Mouse (Mus musculus) cerebellum, adult 2 months (tissue): ENCODE measurements at regions not wholly inside any gene's neighbourhood (a gene's known extent, or its start where the extent isn't known, plus 50 kb on each side); places are given as distances from the start of the nearest gene placed in this dataset.

Experiments used
- DNase-seq, 2 experiments: peaks; one replicate each; pipeline ENCODE4 v3.0.0; 2021
- H3K27ac ChIP-seq: fragments of 200-500 bp; 2 replicates; pipeline ENCODE4 v1.5.1; 2012; ENCODE audit warnings: low read length, control low read depth, inconsistent platforms; ENCODE audit not compliant: insufficient read depth
- H3K27me3 ChIP-seq: fragments of 200-500 bp; 2 replicates; pipeline ENCODE4 v1.6.1; 2012; ENCODE audit warnings: inconsistent platforms, mild to moderate bottlenecking, low read length, moderate library complexity; ENCODE audit not compliant: control insufficient read depth, insufficient read depth
- H3K4me1 ChIP-seq: fragments of 200-500 bp; 2 replicates; pipeline ENCODE4 v1.6.1; 2011; ENCODE audit warnings: low read length; ENCODE audit not compliant: control insufficient read depth, insufficient read depth
- H3K4me3 ChIP-seq: fragments of 200-500 bp; replicated peaks from 2 replicates; pipeline ENCODE3; 2011; ENCODE audit warnings: mild to moderate bottlenecking, low read depth, low read length, control low read depth; ENCODE audit not compliant: insufficient read depth
- CTCF ChIP-seq: fragments of 200-500 bp; IDR thresholded peaks from 2 replicates; pipeline ENCODE4 v1.5.1; 2011; ENCODE audit warnings: low read depth, mild to moderate bottlenecking, control low read depth, low read length, moderate library complexity, borderline replicate concordance; ENCODE audit not compliant: insufficient read depth
- POLR2A ChIP-seq: fragments of 200-500 bp; IDR thresholded peaks from 2 replicates; pipeline ENCODE4 v1.6.1; 2011; ENCODE audit warnings: low read length, control low read depth, borderline replicate concordance; ENCODE audit not compliant: insufficient read depth
- WGBS: fragments of 180-500 bp; shearing (Covaris S2); methylation state at CpG from one replicate; pipeline ENCODE4 v1.1.7; 2018; 5-methylcytosine and 5-hydroxymethylcytosine counted together

- H3K4me3 ChIP-seq = no peak overlapping the region
- H3K27ac ChIP-seq = no peak overlapping the region
- no peak for TF ChIP-seq CTCF
- no peaks in the 10 kb centered on the region for H3K4me1 ChIP-seq
- DNase-seq = no peak
- WGBS = 86% methylated on average over 4 of the region's 4 CpGs
- no peaks in the 10 kb centered on the region; the same call in 1 of the 2 replicates for H3K27me3 ChIP-seq
These were observed 67.4 kb upstream of the St8sia2 start for GRCm38 (mm10) chr7:74080846-74081235.

- H3K27ac ChIP-seq = no peak overlapping the region
- 94% methylated on average over 9 of the region's 9 CpGs for WGBS
- DNase-seq = no peak
- H3K4me3 ChIP-seq = no peak overlapping the region
- TF ChIP-seq CTCF = no peak
- no peak for TF ChIP-seq POLR2A
- H3K27me3 ChIP-seq = no peaks in the 10 kb centered on the region; the same call in 1 of the 2 replicates
- no peaks in the 10 kb centered on the region for H3K4me1 ChIP-seq
These were observed 66.8 kb upstream of the St8sia2 start for GRCm38 (mm10) chr7:74080079-74080845.

GRCm38 (mm10) chr7:74072632-74073031 lies 59.1 kb upstream of the St8sia2 start:
- H3K4me1 ChIP-seq = no peaks in the 10 kb centered on the region
- TF ChIP-seq CTCF = no peak
- H3K4me3 ChIP-seq = no peak overlapping the region
- DNase-seq = peak in 1 of 2 experiments; percentile 18
- 47% methylated on average over 3 of the region's 3 CpGs for WGBS
- no peak overlapping the region for H3K27ac ChIP-seq
- no peaks in the 10 kb centered on the region for H3K27me3 ChIP-seq

- no peak for DNase-seq
- Histone ChIP-seq H3K27ac (no peak overlapping the region), H3K4me3 (no peak overlapping the region), H3K4me1 (no peaks in the 10 kb centered on the region), H3K27me3 (no peaks in the 10 kb centered on the region; the same call in 1 of the 2 replicates)
- WGBS = 47% methylated on average over 2 of the region's 2 CpGs
- TF ChIP-seq CTCF = no peak
- no peak for TF ChIP-seq POLR2A
These were observed 57.3 kb upstream of the St8sia2 start for GRCm38 (mm10) chr7:74070836-74071235.

- Histone ChIP-seq H3K27ac (no peak overlapping the region), H3K4me1 (no peaks in the 10 kb centered on the region), H3K4me3 (no peak overlapping the region), H3K27me3 (no peaks in the 10 kb centered on the region; the same call in 1 of the 2 replicates)
- no peak for DNase-seq
- no peak for TF ChIP-seq CTCF
- no peak for TF ChIP-seq POLR2A
- WGBS = 47% methylated on average over 4 of the region's 4 CpGs
These were observed 52.1 kb upstream of the St8sia2 start for GRCm38 (mm10) chr7:74065449-74066099.
